Mouse (Mus musculus): Measurements from ENCODE around the gene 5330417C22Rik. TPM values are rescaled to one million over a fixed set of nuclear protein-coding genes. Genes with fewer than 3 reads are reported as not detected.

Gene 5330417C22Rik
- polyA plus RNA-seq, 1 experiment = 1.8 TPM

GRCm38 (mm10) chr3:108533114-108533885 lies 3.0 kb downstream of the 5330417C22Rik start:
- Histone ChIP-seq H3K4me3 (ENCODE audit: control insufficient read depth, insufficient read depth, low read length) (no peak overlapping the region), H3K27me3 (ENCODE audit: control insufficient read depth, insufficient read depth, low read length) (no peaks in the 10 kb centered on the region; the same call in 1 of the 2 replicates), H3K27ac (ENCODE audit: control insufficient read depth, insufficient read depth, low read length) (no peak overlapping the region), H3K4me1 (replicated peaks; ENCODE audit: control insufficient read depth, insufficient read depth, low read length) (peaks cover 4% of the 10 kb centered on the region; the same call in 1 of the 2 replicates), H3K36me3 (ENCODE audit: control insufficient read depth, insufficient read depth, low read length) (no peaks in the 10 kb centered on the region)
- DNase-seq = no peak
- TF ChIP-seq CTCF (IDR thresholded peaks at IDR 0.05; ENCODE audit: borderline replicate concordance, control insufficient read depth, extremely low read depth, insufficient read depth, low read length, poor library complexity) (no peak), POLR2A (IDR thresholded peaks at IDR 0.05; ENCODE audit: control insufficient read depth, extremely low read depth, insufficient read depth, low read length, poor library complexity) (no peak)
- WGBS = 83% methylated on average over 9 of the region's 9 CpGs

DNA sequence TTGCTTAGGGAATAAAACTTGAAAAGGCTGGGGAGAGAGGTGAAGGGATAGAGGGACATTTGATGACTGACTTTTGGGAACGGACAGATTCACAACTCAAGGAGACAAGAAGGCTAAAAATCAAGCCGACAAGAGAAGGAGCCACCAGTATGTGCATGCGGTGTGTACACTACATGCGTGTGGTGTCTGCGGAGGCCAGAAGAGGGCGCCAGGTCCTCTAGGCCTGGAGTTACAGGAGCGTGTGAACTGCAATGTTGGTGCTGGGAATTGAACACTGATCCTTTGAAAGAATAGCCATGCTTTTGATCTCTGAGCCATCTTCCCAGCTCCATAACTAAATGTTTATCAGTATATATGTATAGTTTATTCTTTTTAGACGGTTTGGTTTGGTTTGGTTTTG lies 7.8 kb downstream of the 5330417C22Rik start:
- WGBS = 95% methylated on average over 8 of the region's 8 CpGs
- H3K4me3 ChIP-seq (ENCODE audit: control insufficient read depth, insufficient read depth, low read length) = no peak overlapping the region
- no peaks in the 10 kb centered on the region for H3K36me3 ChIP-seq (ENCODE audit: control insufficient read depth, insufficient read depth, low read length)
- no peak for DNase-seq
- TF ChIP-seq POLR2A (IDR thresholded peaks at IDR 0.05; ENCODE audit: control insufficient read depth, extremely low read depth, insufficient read depth, low read length, poor library complexity) = no peak
- no peak for TF ChIP-seq CTCF (IDR thresholded peaks at IDR 0.05; ENCODE audit: borderline replicate concordance, control insufficient read depth, extremely low read depth, insufficient read depth, low read length, poor library complexity)
- H3K4me1 ChIP-seq (replicated peaks; ENCODE audit: control insufficient read depth, insufficient read depth, low read length) = no peaks in the 10 kb centered on the region
- H3K27ac ChIP-seq (ENCODE audit: control insufficient read depth, insufficient read depth, low read length) = no peak overlapping the region
- no peaks in the 10 kb centered on the region for H3K27me3 ChIP-seq (ENCODE audit: control insufficient read depth, insufficient read depth, low read length)

GRCm38 (mm10) chr3:108523415-108523814 lies 12.9 kb downstream of the 5330417C22Rik start:
- Histone ChIP-seq H3K27ac (ENCODE audit: control insufficient read depth, insufficient read depth, low read length) (no peak overlapping the region), H3K36me3 (ENCODE audit: control insufficient read depth, insufficient read depth, low read length) (no peaks in the 10 kb centered on the region), H3K4me3 (ENCODE audit: control insufficient read depth, insufficient read depth, low read length) (no peak overlapping the region), H3K4me1 (replicated peaks; ENCODE audit: control insufficient read depth, insufficient read depth, low read length) (no peaks in the 10 kb centered on the region), H3K27me3 (ENCODE audit: control insufficient read depth, insufficient read depth, low read length) (no peaks in the 10 kb centered on the region)
- 62% methylated on average over 4 of the region's 4 CpGs for WGBS
- no peak for DNase-seq
- no peak for TF ChIP-seq CTCF (IDR thresholded peaks at IDR 0.05; ENCODE audit: borderline replicate concordance, control insufficient read depth, extremely low read depth, insufficient read depth, low read length, poor library complexity)
- TF ChIP-seq POLR2A (IDR thresholded peaks at IDR 0.05; ENCODE audit: control insufficient read depth, extremely low read depth, insufficient read depth, low read length, poor library complexity) = no peak

DNA sequence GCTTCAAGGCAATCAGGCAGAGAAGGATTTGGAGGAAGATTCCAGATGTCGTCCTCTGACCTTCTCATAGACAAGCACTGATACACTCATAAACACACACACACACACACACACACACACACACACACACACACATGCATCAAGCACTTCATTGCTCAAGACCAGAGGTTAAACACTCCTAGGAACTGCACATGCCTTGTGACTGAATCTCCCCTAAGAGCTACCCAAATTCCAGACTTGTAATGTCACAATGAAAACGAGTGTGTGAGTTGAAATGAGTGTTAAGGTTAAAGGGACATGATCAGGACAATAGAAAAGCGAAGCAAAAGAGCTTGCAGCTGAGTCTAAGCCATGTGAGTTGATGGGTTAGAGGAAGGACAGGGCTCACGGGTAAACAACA lies 18.1 kb downstream of the 5330417C22Rik start:
- WGBS = 68% methylated on average over 4 of the region's 4 CpGs
- Histone ChIP-seq H3K4me3 (ENCODE audit: control insufficient read depth, insufficient read depth, low read length) (no peak overlapping the region), H3K27ac (ENCODE audit: control insufficient read depth, insufficient read depth, low read length) (no peak overlapping the region), H3K4me1 (replicated peaks; ENCODE audit: control insufficient read depth, insufficient read depth, low read length) (no peaks in the 10 kb centered on the region), H3K36me3 (ENCODE audit: control insufficient read depth, insufficient read depth, low read length) (no peaks in the 10 kb centered on the region), H3K27me3 (ENCODE audit: control insufficient read depth, insufficient read depth, low read length) (no peaks in the 10 kb centered on the region)
- DNase-seq = no peak
- TF ChIP-seq POLR2A (IDR thresholded peaks at IDR 0.05; ENCODE audit: control insufficient read depth, extremely low read depth, insufficient read depth, low read length, poor library complexity) (no peak), CTCF (IDR thresholded peaks at IDR 0.05; ENCODE audit: borderline replicate concordance, control insufficient read depth, extremely low read depth, insufficient read depth, low read length, poor library complexity) (no peak)

DNA sequence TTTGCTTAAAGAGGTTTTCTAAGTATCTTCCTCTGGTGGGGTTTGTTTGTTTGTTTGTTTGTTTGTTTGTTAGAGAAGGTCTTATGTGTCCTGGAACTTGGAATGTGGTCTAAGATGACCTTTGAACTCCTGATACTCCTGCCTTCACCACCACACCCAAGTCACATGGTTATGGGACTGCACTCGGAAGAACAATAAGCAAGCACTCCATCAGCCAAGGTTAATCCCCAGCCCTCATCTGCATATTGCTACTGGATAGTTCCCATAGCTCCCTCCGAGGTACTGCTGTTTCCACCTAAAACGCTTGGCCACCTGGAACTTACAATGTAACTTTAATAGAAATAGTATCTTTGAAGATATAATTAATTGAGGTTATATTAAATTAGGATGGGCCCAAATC lies 22.9 kb downstream of the 5330417C22Rik start:
- Histone ChIP-seq H3K4me1 (replicated peaks; ENCODE audit: control insufficient read depth, insufficient read depth, low read length) (no peaks in the 10 kb centered on the region), H3K36me3 (ENCODE audit: control insufficient read depth, insufficient read depth, low read length) (no peaks in the 10 kb centered on the region), H3K4me3 (ENCODE audit: control insufficient read depth, insufficient read depth, low read length) (no peak overlapping the region), H3K27me3 (ENCODE audit: control insufficient read depth, insufficient read depth, low read length) (no peaks in the 10 kb centered on the region), H3K27ac (ENCODE audit: control insufficient read depth, insufficient read depth, low read length) (no peak overlapping the region)
- no peak for DNase-seq
- TF ChIP-seq POLR2A (IDR thresholded peaks at IDR 0.05; ENCODE audit: control insufficient read depth, extremely low read depth, insufficient read depth, low read length, poor library complexity) (no peak), CTCF (IDR thresholded peaks at IDR 0.05; ENCODE audit: borderline replicate concordance, control insufficient read depth, extremely low read depth, insufficient read depth, low read length, poor library complexity) (no peak)
- 86% methylated on average over 3 of the region's 3 CpGs for WGBS

GRCm38 (mm10) chr3:108510716-108511483 lies 25.4 kb downstream of the 5330417C22Rik start:
- no peaks in the 10 kb centered on the region for H3K36me3 ChIP-seq (ENCODE audit: control insufficient read depth, insufficient read depth, low read length)
- H3K27ac ChIP-seq (ENCODE audit: control insufficient read depth, insufficient read depth, low read length) = no peak overlapping the region
- TF ChIP-seq POLR2A (IDR thresholded peaks at IDR 0.05; ENCODE audit: control insufficient read depth, extremely low read depth, insufficient read depth, low read length, poor library complexity) = no peak
- TF ChIP-seq CTCF (IDR thresholded peaks at IDR 0.05; ENCODE audit: borderline replicate concordance, control insufficient read depth, extremely low read depth, insufficient read depth, low read length, poor library complexity) = no peak
- DNase-seq = no peak
- H3K4me1 ChIP-seq (replicated peaks; ENCODE audit: control insufficient read depth, insufficient read depth, low read length) = no peaks in the 10 kb centered on the region
- no peaks in the 10 kb centered on the region for H3K27me3 ChIP-seq (ENCODE audit: control insufficient read depth, insufficient read depth, low read length)
- H3K4me3 ChIP-seq (ENCODE audit: control insufficient read depth, insufficient read depth, low read length) = no peak overlapping the region
- WGBS = 45% methylated on average over 9 of the region's 9 CpGs
